Mouse (Mus musculus): ENCODE data around the gene Morn3. TPM values are rescaled to one million over a fixed set of nuclear protein-coding genes. Genes with fewer than 3 reads are reported as not detected.

Morn3 gene
- total and polyA plus RNA-seq, 3 experiments: not detected

DNA sequence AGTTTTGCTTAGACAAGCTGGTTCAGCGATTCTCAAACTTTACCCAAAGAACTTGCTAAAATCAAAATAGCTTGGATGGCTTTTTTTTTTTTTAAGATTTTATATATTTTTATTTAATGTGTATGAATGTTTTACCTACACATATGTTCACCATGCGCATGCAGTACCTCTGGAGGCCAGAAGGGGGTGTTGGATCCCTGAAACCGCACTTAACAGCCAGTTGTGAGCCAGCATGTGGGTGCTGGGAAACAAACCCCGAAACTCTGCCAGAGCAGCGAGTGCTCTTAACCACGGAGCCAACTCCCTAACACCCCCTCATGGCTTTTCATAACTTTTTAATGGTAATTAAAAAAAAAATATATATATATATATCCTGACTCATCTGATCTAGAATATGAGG, 36.0 kb downstream of the Morn3 start:
- Histone ChIP-seq H3K27me3 (replicated peaks) (no peaks in the 10 kb centered on the region), H3K9ac (ENCODE audit: insufficient read depth, low read depth) (no peak overlapping the region), H3K79me2 (replicated peaks; ENCODE audit: control insufficient read depth, extremely low read depth, insufficient read depth, poor library complexity, severe bottlenecking) (no peaks in the 10 kb centered on the region), H3K27ac (ENCODE audit: insufficient read depth, low read depth) (no peak overlapping the region), H3K4me3 (replicated peaks in 1 of 3; ENCODE audit: low read depth in 2 of 3, low read length in 2 of 3, poor library complexity in 1 of 3) (no peak overlapping the region), H3K36me3 (replicated peaks in 1 of 2; ENCODE audit: control insufficient read depth in 1 of 2, insufficient read depth in 1 of 2, low read length in 1 of 2) (no peaks in the 10 kb centered on the region), H3K4me1 (ENCODE audit: control insufficient read depth in 1 of 2, insufficient read depth in 2 of 2) (peaks cover 5 to 19% of the 10 kb centered on the region in 2 experiments), H3K4me2 (ENCODE audit: insufficient read depth, low read depth, poor library complexity, severe bottlenecking) (no peak overlapping the region), H3K9me3 (replicated peaks; ENCODE audit: low read length) (no peaks in the 10 kb centered on the region)
- dilution Hi-C loops (cut with MboI; ENCODE audit: extremely low pct_ligation_motif_present, extremely low pct_unique_long_range_greater_than_20kb, low sequenced_read_pairs) (no loop called here), in situ Hi-C loops (cut with MboI; ENCODE audit: low pct_ligation_motif_present, low pct_unique_long_range_greater_than_20kb, low sequenced_read_pairs) (no loop called here)
- DNase-seq (ENCODE audit: extremely low read depth): no peak
- TF ChIP-seq CTCF (conservative IDR thresholded peaks at IDR 0.05 in 1 of 2, IDR thresholded peaks at IDR 0.05 in 1 of 2; ENCODE audit: low read depth in 2 of 2, low read length in 2 of 2) (peak in 1 of 2 experiments; percentile 44; a peak in 3 of 4 replicates), ZKSCAN1 (IDR thresholded peaks at IDR 0.05; ENCODE audit: borderline replicate concordance, low read depth, low read length) (no peak)

DNA sequence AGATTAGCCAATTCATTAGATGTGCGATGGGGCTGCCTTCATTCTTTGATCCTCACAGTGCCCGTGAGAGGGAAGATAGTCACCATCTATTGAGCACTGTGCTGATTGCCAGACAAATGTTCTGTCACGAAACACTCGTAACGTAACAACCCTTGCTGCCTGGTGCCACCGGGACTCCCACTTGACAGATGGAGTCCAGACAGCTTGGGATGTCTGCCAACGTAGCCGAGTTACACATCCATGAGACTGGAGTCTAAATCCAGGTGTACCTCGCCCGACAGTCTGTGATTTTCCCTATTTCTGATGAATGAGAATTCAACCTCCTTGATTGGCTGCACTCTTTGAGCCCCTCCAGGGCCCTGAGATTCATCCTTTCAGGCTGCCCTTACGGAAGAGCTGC, 36.9 kb downstream of the Morn3 start:
- no peak overlapping the region for H3K9ac ChIP-seq (ENCODE audit: insufficient read depth, low read depth)
- no peaks in the 10 kb centered on the region for H3K27me3 ChIP-seq (replicated peaks)
- in situ Hi-C loops (cut with MboI; ENCODE audit: low pct_ligation_motif_present, low pct_unique_long_range_greater_than_20kb, low sequenced_read_pairs) (no loop called here), dilution Hi-C loops (cut with MboI; ENCODE audit: extremely low pct_ligation_motif_present, extremely low pct_unique_long_range_greater_than_20kb, low sequenced_read_pairs) (no loop called here)
- H3K4me1 ChIP-seq (ENCODE audit: control insufficient read depth in 1 of 2, insufficient read depth in 2 of 2): peaks cover 5 to 19% of the 10 kb centered on the region in 2 experiments
- no peaks in the 10 kb centered on the region for H3K9me3 ChIP-seq (replicated peaks; ENCODE audit: low read length)
- H3K79me2 ChIP-seq (replicated peaks; ENCODE audit: control insufficient read depth, extremely low read depth, insufficient read depth, poor library complexity, severe bottlenecking): no peaks in the 10 kb centered on the region
- no peak overlapping the region for H3K4me3 ChIP-seq (replicated peaks in 1 of 3; ENCODE audit: low read depth in 2 of 3, low read length in 2 of 3, poor library complexity in 1 of 3)
- no peak for DNase-seq (ENCODE audit: extremely low read depth)
- no peak overlapping the region for H3K4me2 ChIP-seq (ENCODE audit: insufficient read depth, low read depth, poor library complexity, severe bottlenecking)
- no peak overlapping the region for H3K27ac ChIP-seq (ENCODE audit: insufficient read depth, low read depth)
- no peak for TF ChIP-seq IRF4 (IDR thresholded peaks at IDR 0.05; ENCODE audit: low read depth, low read length)
- no peak for TF ChIP-seq CHD2 (IDR thresholded peaks at IDR 0.05; ENCODE audit: low read length)
- no peak for TF ChIP-seq ZC3H11A (IDR thresholded peaks at IDR 0.05; ENCODE audit: low read depth, low read length)
- no peak for TF ChIP-seq USF1 (IDR thresholded peaks at IDR 0.05; ENCODE audit: low read depth, low read length)
- TF ChIP-seq SMC3 (IDR thresholded peaks at IDR 0.05; ENCODE audit: low read depth, low read length): no peak
- no peak for TF ChIP-seq BHLHE40 (IDR thresholded peaks at IDR 0.05; ENCODE audit: low read depth, low read length)
- TF ChIP-seq NELFE (IDR thresholded peaks at IDR 0.05; ENCODE audit: low read depth, low read length): no peak
- no peak for TF ChIP-seq MAFK (IDR thresholded peaks at IDR 0.05; ENCODE audit: insufficient replicate concordance, low read length)
- TF ChIP-seq RCOR1 (conservative IDR thresholded peaks at IDR 0.05; ENCODE audit: low read depth, low read length): no peak
- TF ChIP-seq MAZ (IDR thresholded peaks at IDR 0.05; ENCODE audit: low read depth, low read length): no peak
- H3K36me3 ChIP-seq (replicated peaks in 1 of 2; ENCODE audit: control insufficient read depth in 1 of 2, insufficient read depth in 1 of 2, low read length in 1 of 2): no peaks in the 10 kb centered on the region

DNA sequence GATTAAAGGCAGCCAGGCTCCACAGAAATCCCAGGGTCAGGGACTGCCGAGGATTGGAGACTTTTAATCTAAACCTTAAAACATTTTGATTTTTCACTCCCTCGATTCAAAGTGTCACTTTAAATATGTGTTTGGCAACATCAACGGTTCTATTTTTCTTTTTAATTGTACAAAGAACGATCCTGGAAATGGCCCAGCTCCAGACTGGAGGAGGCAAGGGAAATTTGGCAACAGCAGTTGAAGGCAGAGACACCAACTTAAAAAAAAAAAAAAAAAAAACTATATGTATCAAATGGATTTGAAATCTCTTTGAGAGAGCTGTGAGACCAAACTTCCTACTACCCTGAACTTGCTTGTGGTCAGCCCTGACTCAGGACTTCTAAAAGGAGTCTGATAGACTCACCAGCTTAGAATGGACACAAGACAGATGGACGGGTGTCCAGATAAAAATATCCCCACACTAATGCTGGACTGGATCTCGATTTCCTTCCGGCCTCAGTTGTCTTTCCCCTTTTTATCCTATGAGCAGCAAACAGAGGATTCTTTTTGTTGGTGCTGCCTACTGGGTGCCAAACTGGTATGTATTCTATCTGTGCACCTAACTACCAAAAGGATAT, 37.8 kb downstream of the Morn3 start:
- in situ Hi-C loops (cut with MboI; ENCODE audit: low pct_ligation_motif_present, low pct_unique_long_range_greater_than_20kb, low sequenced_read_pairs): no loop called here
- Histone ChIP-seq H3K4me2 (ENCODE audit: insufficient read depth, low read depth, poor library complexity, severe bottlenecking) (no peak overlapping the region), H3K4me1 (ENCODE audit: control insufficient read depth in 1 of 2, insufficient read depth in 2 of 2) (peaks cover 5 to 14% of the 10 kb centered on the region in 2 experiments), H3K9me3 (replicated peaks; ENCODE audit: low read length) (no peaks in the 10 kb centered on the region), H3K9ac (ENCODE audit: insufficient read depth, low read depth) (no peak overlapping the region), H3K36me3 (replicated peaks in 1 of 2; ENCODE audit: control insufficient read depth in 1 of 2, insufficient read depth in 1 of 2, low read length in 1 of 2) (no peaks in the 10 kb centered on the region), H3K27ac (ENCODE audit: insufficient read depth, low read depth) (no peak overlapping the region), H3K4me3 (replicated peaks in 1 of 3; ENCODE audit: low read depth in 2 of 3, low read length in 2 of 3, poor library complexity in 1 of 3) (no peak overlapping the region), H3K79me2 (replicated peaks; ENCODE audit: control insufficient read depth, extremely low read depth, insufficient read depth, poor library complexity, severe bottlenecking) (no peaks in the 10 kb centered on the region), H3K27me3 (replicated peaks) (no peaks in the 10 kb centered on the region)
- TF ChIP-seq UBTF (IDR thresholded peaks at IDR 0.05; ENCODE audit: low read depth, low read length) (no peak), BHLHE40 (IDR thresholded peaks at IDR 0.05; ENCODE audit: low read depth, low read length) (no peak), MAX (IDR thresholded peaks at IDR 0.05; ENCODE audit: low read length) (no peak), ETS1 (conservative IDR thresholded peaks at IDR 0.05; ENCODE audit: low read depth, low read length) (no peak), USF1 (IDR thresholded peaks at IDR 0.05; ENCODE audit: low read depth, low read length) (no peak), MEF2A (IDR thresholded peaks at IDR 0.05; ENCODE audit: borderline replicate concordance, low read depth, low read length) (no peak), EP300 (IDR thresholded peaks at IDR 0.05; ENCODE audit: low read length) (no peak), ZKSCAN1 (IDR thresholded peaks at IDR 0.05; ENCODE audit: borderline replicate concordance, low read depth, low read length) (no peak), POLR2A (IDR thresholded peaks at IDR 0.05; ENCODE audit: low read depth, low read length) (no peak), USF2 (conservative IDR thresholded peaks at IDR 0.05; ENCODE audit: low read depth, low read length) (no peak), CHD2 (IDR thresholded peaks at IDR 0.05; ENCODE audit: low read length) (no peak), ZC3H11A (IDR thresholded peaks at IDR 0.05; ENCODE audit: low read depth, low read length) (no peak), POLR2AphosphoS2 (IDR thresholded peaks at IDR 0.05; ENCODE audit: low read depth, low read length) (no peak), RAD21 (IDR thresholded peaks at IDR 0.05; ENCODE audit: low read depth, low read length) (no peak), ELF1 (IDR thresholded peaks at IDR 0.05; ENCODE audit: low read depth, low read length) (no peak), ZNF384 (IDR thresholded peaks at IDR 0.05; ENCODE audit: low read depth, low read length) (no peak), MAFK (IDR thresholded peaks at IDR 0.05; ENCODE audit: insufficient replicate concordance, low read length) (no peak)
- dilution Hi-C loops (cut with MboI; ENCODE audit: extremely low pct_ligation_motif_present, extremely low pct_unique_long_range_greater_than_20kb, low sequenced_read_pairs): no loop called here
- no peak for DNase-seq (ENCODE audit: extremely low read depth)
